Mouse (Mus musculus) ovary, postnatal 14 days (tissue): ENCODE measurements at regions not wholly inside any gene's neighbourhood (a gene's known extent, or its start where the extent isn't known, plus 50 kb on each side); places are given as distances from the start of the nearest gene placed in this dataset.

Experiments
- DNase-seq: peaks from one replicate; pipeline ENCODE4 v3.0.0; 2022; ENCODE audit warnings: low spot score

DNA sequence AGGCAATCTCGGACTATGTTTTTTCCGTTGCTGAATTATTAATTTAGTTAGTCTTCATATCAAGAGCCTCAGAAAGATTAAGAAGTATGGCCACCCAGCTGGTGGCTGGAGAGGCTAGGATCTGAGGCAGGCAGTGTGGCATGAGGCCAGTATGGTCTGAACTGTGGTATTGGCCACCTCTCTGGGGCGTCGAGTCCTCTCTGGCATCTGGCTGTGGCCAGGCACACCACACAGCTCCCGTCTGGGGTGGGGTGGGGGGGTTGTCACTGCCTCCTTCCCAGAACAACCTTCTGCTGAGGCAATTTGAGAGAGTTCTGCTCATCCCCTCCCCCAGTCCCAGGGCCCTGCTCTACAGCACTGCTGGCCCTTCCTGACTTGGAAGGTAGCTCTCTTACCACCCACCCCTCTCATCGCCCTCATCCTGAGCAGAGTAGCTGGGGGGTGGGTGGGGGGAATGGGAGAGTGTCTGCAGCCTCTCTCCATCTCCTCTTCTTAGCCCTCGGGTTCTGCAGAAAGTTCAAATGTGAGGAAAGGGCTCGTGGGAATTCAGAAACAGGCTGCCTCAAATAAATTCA, 103.2 kb downstream of the Vegfa start:
- DNase-seq: no peak

DNA sequence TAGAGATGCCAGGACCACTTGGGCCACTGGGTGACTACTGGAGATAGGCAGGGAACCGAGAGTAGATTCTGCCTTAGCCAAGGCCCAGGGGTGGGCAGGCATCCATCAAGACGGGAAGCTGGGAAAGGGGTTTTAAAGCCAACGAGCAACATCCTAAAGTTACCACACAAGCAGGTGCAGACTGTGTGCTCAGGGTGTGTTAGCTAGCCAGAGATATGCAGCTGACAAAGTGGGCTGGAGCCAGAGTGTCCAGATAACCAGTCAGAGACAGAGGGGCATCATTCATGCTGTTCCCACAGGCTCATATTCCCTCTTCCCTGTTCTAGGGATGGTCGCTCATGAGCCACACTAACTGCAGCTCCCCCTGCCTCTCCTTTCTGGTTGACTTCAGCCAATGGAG, 104.2 kb downstream of the Vegfa start:
- DNase-seq: no peak

DNA sequence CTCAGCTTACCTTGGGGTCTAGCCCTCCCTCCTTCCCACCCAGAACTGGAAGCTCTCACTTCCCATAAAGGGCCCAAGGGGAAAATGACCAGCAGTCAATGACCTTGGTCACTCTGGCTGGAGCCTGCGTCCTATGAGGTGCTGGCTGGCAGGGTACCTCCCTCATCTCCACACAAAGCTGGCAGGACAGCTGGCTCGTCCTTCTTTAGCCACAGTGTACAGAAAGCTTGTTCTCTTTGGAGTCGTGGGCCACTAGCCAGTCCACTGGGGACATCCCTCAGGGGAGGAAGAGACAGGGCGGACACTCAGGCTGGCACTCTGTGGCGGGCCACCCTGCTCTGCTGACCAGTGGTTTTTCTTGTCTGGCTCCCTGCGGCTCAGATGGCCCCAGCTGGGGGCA, 106.3 kb downstream of the Vegfa start:
- no peak for DNase-seq

DNA sequence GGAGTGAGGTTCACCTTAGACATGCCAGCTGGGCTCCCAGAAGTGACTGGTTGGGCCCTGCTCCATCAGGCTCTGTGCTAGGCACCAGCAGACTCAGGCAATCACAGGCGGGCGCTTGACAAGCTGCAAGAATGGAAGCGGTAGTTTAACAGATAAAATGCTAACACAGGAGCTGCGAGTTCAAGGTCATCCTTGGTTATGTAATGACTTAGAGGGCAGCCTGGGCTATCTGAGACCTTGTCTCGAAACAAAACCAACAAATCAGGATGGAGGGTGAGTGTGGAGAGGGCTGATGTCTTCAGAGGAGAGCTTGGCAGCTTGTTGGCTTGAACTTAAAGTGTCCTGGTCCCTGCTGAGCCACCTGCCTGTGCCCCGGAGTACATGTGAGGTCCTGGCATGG, 107.6 kb downstream of the Vegfa start:
- DNase-seq: no peak

DNA sequence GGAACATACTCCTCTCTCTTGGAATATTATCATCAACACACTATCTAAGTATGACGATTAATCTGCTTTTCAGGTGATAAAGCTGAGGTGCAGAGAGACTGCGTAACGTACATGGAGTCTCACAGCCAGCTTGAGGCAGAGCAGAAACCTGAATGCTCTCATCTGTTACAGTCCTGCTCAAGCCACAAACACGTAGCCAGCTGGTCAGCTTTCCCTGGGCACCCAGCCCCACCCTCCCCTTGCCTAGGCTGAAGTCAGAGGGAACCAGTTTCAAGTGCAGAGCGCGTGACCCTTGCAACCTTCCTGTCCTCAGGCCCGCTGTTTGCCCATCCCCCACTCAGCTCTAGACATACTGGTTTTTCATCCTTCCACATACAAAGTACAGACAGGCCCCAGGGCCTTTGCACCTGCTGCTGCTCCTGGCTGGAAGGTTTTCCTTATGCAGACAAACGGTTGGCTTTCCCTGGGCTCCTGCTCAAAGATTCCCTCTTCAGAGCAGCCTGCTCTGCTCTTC, 108.9 kb downstream of the Vegfa start:
- no peak for DNase-seq

DNA sequence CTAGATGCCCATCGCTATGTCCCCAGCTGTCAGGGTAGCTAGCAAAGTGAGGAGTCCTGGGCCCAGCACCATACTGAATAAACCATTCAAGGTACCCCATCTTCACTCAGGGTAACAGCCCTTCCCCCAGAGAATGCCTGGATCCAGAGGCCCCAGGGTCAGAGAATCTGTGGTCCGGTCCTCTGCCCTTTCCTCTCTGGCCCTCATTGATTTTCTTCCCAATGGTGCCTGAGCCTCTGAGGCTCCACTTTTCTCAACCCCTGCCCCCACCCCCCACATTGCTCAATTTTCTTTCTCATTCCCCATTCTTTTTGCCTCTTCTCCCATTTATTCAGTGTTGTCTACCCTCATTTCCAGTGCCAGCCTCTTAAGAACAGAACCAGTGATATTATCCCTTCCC, 114.5 kb downstream of the Vegfa start:
- DNase-seq: no peak

DNA sequence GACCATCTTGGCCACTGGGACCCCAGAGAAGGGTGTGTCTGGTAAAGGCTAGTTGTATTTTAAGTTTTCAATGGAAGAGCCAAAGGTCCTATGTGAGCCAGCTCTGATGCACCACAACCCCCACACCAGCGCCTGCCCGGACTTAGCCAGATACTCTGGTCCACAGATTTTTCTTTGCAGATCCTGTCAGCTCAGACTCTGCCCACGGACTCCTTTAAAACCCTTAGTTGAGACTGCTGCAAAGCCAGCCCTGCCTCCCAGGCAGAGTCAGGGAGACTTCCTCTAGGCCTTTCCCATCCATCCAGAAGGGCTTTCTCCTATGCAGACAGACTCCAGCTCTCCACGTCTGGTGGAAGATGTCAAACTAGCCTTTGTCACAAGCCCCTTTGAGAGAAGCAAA, 115.2 kb downstream of the Vegfa start:
- no peak for DNase-seq

DNA sequence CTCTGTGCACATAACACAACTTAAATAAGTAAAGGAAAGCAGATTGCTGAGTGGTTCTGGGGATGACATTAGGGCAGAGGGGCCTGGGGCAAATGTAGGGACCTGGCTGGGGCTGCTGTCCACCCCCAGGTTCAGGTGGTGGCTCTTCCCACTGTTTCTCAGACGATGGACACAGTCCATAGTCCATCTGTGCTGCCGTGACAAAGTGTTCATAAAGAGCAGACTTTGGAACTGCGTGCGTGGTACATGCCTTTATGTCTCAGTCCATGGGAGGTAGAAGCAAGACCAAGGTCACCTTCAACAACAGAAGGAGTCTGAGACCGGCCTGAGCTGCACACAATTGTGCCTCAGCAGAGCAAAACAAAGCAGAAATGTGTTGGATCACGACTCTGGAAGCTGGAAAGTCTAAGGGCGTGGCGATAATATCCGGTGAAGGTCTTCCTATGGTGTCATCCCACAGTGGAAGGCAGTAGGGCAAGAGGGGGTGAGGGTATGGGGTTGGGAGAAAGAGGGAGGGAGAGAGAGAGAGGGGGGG, 117.4 kb downstream of the Vegfa start:
- no peak for DNase-seq

DNA sequence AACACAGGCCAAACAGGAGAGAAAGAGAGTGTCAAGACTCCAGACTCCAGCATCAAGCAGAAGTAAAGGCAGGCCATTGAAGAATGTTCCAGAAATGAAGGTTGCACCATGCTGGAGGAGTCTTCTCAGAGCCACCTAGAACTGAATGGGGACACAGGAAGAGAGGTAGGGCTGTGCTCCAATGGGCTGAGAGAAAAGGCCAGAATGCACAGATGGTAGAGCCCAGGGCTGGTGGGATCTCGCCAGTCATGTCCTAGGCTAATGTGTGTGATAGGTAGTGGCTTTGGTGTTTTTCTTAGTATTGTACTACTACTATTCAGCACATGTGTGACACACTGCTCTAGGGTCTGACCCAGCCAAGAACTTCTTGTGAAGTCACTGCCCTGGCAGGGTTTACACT, 117.9 kb downstream of the Vegfa start:
- DNase-seq: no peak

DNA sequence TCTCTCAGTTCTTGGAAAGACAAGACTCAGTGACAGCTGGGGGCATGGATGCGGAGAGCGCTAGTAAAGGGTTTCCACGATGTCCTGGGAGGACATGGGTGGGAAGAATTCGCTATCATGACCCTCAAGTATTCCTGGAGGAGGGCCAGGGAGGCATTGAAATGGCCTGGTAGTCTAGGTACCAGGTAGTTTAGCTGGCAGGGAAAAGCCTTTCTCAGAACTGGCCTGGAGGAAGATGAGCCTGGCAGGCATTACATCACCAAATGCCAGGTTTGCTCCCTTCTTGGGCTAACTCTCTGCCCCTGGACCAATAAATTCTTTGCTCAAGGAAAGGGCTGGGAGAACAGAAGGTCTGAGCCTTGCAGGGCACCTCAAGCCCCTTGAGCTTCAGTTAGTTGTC, 118.5 kb downstream of the Vegfa start:
- DNase-seq: no peak

DNA sequence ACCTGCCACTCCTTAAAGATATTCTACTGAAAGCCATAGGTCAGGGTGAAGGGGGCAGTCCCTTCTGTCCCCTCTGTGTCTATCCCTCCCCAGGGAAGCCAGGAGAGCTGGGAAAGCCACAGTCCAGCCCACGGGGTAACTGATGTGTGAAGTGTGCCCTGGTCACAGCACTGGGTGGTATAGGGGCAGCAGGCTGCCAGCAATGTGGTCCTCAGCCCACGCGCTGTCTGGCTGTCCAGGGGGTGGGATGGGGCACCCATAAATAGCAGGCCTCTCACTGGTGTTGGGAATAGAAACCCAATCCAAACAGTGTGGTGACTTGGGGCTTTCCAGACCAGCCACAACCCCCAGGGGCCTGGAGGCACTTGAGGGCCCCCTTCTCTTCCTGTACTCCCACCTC, 120.0 kb downstream of the Vegfa start:
- no peak for DNase-seq

DNA sequence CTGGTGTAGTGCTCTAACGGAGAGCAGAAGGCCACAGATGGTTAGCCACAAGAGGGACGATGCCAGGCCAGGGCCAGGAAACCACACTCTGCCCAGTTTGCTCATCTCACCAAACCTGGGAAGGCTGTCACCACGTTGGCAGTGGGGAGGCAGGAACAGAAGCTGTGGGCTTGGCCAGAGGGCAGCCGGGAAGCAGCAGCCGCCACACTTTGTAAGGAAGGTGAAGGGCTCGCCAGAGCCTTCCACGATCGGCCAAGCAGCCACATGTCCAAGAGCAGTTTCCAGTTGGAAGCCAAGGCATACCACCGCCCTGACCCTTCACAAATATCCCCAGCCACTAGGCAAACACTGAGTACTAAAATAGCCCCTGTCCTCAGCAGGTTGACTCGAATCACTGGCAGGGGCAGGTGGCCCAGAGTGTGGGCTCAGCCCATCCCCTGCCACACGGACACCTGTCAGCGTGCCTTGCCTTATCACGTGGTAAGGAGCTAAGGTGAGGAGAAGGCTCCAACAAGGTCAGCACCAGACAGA, 120.9 kb downstream of the Vegfa start:
- no peak for DNase-seq

DNA sequence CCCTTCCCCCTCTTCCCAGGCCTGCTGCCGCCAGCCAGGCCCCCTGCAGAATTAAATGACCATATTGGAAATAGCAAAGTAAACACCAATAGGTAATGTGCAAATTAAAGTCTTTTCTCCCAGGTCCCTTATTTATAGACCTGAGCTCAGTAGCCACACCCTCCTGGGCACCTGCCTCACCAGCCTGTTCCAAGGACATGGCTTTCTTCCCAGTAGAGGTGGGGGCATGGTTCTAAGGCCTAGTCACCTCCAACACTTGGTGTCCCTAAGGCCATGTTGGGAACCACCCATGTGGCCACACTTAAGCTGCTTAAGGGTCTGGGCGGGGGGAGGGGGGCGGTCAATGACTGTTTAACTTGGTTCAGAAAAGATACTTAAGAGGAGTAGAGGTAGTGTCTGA, 121.9 kb downstream of the Vegfa start:
- DNase-seq: no peak

DNA sequence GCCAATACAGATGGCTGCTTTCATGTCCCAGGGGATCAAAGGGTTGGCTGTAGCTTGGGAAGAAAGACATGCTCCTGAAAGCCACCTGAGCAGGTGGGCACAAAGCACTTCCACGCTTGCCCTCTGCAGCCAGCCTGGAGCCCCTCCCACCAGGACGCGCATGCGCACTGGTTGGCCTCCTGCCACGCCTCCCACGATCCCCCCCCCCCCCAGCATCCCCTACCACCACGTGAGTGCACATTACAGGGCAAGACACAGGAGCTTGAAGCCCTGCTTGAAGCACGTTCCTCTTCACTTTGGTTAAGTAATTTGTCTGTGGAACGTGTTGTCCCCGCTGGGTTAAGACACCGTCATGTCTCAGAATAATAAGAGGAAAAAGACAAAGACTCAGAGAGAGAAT, 124.6 kb downstream of the Vegfa start:
- no peak for DNase-seq

DNA sequence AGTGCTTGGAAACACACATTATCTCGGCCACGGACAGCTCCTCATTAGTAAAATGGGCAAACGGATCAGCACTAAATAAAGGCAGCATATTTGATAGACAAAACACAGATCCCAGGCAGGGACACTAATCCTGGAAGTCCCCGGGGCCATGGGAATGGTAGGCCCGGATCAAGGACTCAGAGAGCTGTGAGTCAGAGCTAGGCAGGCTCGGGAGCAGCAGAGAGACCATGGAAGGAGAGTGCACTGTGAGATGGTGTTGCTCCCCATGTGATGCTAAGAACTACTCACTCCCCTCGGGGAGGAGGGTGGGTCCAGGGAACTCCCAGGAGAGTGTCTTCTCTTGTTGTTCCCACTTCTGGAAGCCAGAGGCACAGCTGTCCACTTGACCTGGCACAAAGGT, 126.6 kb downstream of the Vegfa start:
- DNase-seq: no peak

DNA sequence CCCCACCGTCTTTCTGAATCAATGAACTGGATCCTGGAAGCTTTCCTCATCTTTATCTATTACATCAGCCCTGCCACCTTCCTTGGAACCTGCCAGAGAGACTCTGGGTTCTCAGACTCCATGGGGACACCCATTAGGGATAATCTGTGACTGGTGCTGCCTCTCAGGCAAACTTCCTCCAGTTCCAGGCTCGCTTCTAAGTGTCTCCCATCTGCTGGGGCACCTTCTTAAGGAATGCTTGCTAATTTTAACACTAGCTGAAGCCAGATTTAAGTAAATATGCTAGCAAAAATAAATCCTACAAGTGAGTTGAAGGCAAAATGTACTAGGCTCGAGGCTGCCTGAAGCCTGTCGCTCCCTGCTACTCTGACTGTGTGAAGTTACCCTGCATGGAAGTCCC, 127.9 kb downstream of the Vegfa start:
- DNase-seq: no peak

DNA sequence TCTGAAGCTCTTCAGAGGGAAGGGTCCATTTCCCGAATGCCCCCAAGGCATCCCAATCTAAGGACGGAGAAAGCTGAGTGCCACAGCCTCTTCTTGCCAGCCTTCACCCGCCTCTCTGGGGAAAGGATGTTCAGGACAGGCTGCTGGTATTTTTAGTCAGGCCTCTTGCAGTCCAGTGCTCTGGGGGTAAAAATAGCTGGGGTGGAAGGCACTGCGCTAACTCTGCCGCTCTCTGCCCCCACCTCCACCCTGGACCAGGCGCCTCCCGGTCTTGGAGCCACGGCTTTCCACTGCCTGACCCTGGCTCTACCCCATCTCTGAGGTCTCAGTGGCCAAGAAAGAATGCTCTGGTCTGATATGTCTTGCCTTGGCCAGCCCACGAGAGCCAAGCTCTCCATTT, 128.9 kb downstream of the Vegfa start:
- no peak for DNase-seq

DNA sequence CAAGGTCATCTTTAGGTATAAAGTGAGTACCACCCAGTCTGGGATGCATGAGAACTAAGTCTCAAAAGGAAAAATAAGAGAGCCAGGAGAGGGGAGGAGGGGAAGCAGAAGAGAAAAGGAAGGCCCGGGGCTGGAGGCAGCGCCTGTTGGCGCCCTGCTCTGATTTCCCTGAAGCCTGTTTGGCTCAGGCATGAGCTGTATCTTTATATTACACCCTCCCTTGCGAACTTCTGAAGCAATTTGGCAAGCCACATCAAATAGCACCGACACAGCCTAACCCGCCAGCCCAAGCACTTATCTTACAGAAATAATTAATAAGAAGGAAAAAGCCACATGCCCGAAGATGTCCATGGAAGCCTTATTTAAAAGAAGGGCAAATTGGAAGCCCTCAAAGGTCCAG, 129.5 kb downstream of the Vegfa start:
- DNase-seq: no peak

DNA sequence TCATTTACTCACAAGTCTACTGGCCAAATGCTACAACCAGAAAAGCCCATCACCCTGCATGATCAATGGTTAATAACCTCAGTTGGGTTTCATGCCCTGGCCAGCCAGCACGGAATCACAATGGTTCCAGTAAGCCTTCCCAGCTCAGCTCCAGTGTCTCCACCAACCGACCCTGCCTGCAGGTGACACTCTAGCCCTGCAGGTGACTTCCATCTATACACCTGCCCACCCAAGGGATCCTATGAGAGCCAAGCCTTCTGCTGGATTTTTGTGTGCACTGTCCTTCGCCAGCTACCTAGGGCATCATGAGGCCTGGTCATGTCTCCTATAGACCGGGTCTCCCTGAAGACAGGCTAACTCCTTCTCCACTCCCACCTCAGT, 135.3 kb downstream of the Vegfa start:
- no peak for DNase-seq

DNA sequence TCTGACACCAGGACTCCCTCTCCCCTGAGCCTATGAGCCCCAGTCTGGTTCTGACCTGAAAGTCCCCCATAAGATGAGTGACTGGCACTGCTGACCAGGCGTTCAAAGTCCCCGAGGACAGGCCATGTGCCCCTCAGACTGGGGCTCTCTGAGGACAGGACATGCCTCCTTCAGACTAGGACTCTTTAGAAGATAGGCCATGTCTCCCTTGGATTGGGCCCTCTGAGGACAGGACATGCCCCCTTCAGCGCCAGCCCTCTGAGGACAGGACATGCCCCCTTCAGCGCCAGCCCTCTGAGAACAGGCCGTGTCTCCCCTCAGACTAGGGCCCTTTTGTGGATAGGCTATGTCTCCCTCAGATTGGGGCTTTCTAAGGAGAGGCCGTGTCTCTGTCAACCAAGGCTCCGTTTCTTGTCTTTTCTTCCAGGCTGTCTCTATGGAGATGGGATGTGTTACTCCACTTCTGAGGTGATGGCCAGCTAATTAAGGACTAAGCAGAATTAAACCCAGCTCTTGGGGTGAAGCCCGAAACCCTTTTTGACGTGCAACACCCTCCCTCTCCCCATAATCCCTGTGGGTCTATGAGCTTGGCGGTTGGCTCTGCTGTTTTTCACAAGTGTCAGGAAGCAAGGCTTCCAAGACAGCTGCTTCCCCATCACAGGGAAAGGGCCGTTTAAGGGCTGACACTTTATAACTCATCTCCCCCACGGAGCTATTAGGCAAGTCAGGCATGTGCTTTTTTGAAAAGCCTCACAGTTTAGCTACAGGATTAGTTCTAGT, 135.8 kb downstream of the Vegfa start:
- DNase-seq: no peak

DNA sequence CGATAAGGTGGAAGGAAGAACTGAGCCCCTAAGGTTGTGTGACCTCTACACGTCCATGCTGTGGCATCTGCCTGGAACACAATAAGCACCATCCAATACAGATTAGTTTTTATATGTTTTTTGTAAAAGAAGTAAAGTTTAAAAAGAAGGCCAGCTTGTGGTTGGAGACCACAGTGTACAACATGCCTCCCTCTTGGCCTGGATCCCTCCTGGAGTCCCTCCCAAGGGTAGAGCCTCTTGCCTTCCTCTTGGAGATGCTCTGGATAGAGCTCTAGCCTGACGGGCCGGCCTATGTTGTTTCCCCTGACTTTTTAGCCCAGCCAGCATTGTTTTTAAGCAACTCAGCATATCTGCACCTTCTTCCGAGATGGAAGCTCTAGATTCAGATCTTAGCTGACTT, 138.0 kb downstream of the Vegfa start:
- DNase-seq: no peak

DNA sequence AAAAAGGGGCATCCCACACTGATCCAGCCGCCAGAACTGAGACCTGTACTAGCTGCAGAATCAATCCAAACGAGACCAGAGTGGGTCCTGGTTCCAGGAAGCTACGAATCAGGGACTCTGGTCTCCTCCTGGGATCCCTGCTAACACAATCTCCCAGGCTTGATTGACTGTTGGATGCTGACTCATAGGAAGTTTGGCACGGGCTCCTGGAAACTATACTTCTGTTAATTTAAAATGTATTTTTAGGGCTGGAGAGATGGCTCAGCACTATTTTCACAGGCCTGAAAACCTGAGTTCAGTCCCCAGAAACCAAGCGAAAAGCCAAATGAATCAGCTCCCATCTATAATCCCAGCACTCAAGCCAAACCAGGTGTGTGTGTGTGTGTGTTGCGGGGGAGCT, 138.5 kb downstream of the Vegfa start:
- no peak for DNase-seq

DNA sequence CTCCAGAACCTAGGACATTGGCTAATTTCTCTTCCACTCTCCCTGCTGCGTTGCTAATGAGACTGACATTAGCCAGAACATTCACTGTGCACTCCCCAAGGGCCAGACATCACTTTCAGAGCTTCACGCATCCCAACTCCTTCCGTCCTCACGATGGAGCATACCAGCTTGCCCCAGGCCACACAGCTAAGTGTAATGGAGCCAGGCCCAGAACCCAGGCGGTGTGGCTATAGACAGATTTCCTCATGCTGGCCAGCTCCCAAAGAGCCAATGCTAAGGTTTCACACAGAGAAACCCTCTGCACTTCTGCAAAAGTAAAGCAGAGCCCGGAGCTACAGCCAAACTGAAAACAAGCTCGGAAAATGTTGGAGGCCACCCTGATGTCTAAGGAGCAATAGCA, 139.1 kb downstream of the Vegfa start:
- no peak for DNase-seq

DNA sequence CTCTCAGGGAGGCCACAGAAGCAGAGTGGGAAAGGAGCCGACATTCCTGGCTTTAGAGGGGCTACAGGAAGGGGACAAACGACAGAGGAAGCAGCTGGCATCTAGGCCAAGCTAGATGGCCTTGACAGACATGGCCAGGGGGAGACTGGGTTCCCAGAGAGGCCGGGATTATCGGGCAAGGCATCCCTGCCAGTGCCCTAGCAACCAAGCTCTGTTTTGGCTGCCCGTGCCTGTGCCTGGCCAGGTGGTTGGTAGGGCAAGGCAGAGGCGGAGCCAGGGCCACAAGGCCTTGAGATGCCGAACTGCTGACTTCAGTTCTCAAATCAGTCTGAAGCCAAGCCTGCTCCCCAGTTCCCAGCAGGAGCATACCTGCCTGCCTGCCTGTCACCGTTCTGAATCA, 142.7 kb downstream of the Vegfa start:
- no peak for DNase-seq
